In genomic region chr3:144399358-144400096, GRCm38 (mm10) we compare ENCODE assay signal across 8 mouse cellular contexts.
A peak's percentile ranks its signal among the peaks of the same experiment; 100 is the strongest.
DNase-seq lines count a peak whose midpoint lies in the region; ATAC-seq and TF ChIP-seq lines count a peak whose summit lies in the region.

No protein-coding gene starts in this region.

- DNase-seq in heart, postnatal 10 days: peak; percentile 84 to 93
- DNase-seq in kidney, postnatal 4 days: peak; percentile 95 to 96

- no peaks in the 10 kb centered on the region for H3K36me3 ChIP-seq in E14TG2a.4 (ENCODE audit: insufficient read depth, low read length)
- no peaks in the 10 kb centered on the region for H3K36me3 ChIP-seq in forebrain, embryonic 13.5 days (ENCODE audit: poor library complexity, severe bottlenecking)
- H3K36me3 ChIP-seq in liver, embryonic 15.5 days (replicated peaks): no peaks in the 10 kb centered on the region
- H3K36me3 ChIP-seq in neural tube, embryonic 14.5 days (ENCODE audit: control insufficient read depth, insufficient read depth, low read length): no peaks in the 10 kb centered on the region
- no peaks in the 10 kb centered on the region for H3K36me3 ChIP-seq in testis, adult 2 months (ENCODE audit: control insufficient read depth, insufficient read depth, low read length)

- H3K4me2 ChIP-seq in forebrain, embryonic 13.5 days: peak overlapping the region; percentile 62
- peak overlapping the region; percentile 16; the same call in 1 of the 2 replicates for H3K4me2 ChIP-seq in liver, embryonic 15.5 days
- H3K4me2 ChIP-seq in neural tube, embryonic 14.5 days (ENCODE audit: low read depth, low read length): peak overlapping the region; percentile 47

- H3K4me3 ChIP-seq in E14TG2a.4 (replicated peaks; ENCODE audit: low read length): peak overlapping the region; percentile 35
- H3K4me3 ChIP-seq in forebrain, embryonic 13.5 days: peak overlapping the region; percentile 33
- no peak overlapping the region for H3K4me3 ChIP-seq in liver, embryonic 15.5 days (replicated peaks)
- peak overlapping the region; percentile 13; the same call in 1 of the 2 replicates for H3K4me3 ChIP-seq in neural tube, embryonic 14.5 days (ENCODE audit: low read depth, low read length)
- H3K4me3 ChIP-seq in testis, adult 2 months (ENCODE audit: control insufficient read depth, low read depth, low read length): peak overlapping the region; percentile 1; the same call in 1 of the 2 replicates

- no peak for TF ChIP-seq POLR2A in testis, adult 2 months (IDR thresholded peaks at IDR 0.05; ENCODE audit: control insufficient read depth, low read depth, low read length)

- H3K27me3 ChIP-seq in E14TG2a.4 (ENCODE audit: insufficient read depth, low read length): peaks cover 46% of the 10 kb centered on the region
- 0 out of 2 replicates have a peak, but pooled peaks cover 6% of the 10 kb centered on the region for H3K27me3 ChIP-seq in forebrain, embryonic 13.5 days
- H3K27me3 ChIP-seq in liver, embryonic 15.5 days: no peaks in the 10 kb centered on the region
- H3K27me3 ChIP-seq in neural tube, embryonic 14.5 days (ENCODE audit: control insufficient read depth, insufficient read depth, low read length): no peaks in the 10 kb centered on the region
- H3K27me3 ChIP-seq in testis, adult 2 months (ENCODE audit: control insufficient read depth, insufficient read depth, low read length): no peaks in the 10 kb centered on the region

- H3K9me3 ChIP-seq in E14TG2a.4 (ENCODE audit: low read length): no peaks in the 10 kb centered on the region
- H3K9me3 ChIP-seq in forebrain, embryonic 13.5 days (replicated peaks): no peaks in the 10 kb centered on the region
- no peaks in the 10 kb centered on the region for H3K9me3 ChIP-seq in liver, embryonic 15.5 days (replicated peaks)
- H3K9me3 ChIP-seq in neural tube, embryonic 14.5 days (ENCODE audit: control insufficient read depth, low read length): no peaks in the 10 kb centered on the region

- intact Hi-C loops in heart, postnatal 10 days (cut with DNase I): no loop called here

- peak; percentile 71 for ATAC-seq in cerebellum, adult (ENCODE audit: insufficient number of reproducible peaks, low FRiP score, low TSS enrichment)
- ATAC-seq in forebrain, embryonic 13.5 days: peak; percentile 81
- ATAC-seq in liver, embryonic 15.5 days (ENCODE audit: insufficient read depth): peak; percentile 32; the same call in 1 of the 2 replicates
- ATAC-seq in neural tube, embryonic 14.5 days (ENCODE audit: low read depth): peak; percentile 88

- TF ChIP-seq CTCF in E14TG2a.4 (conservative IDR thresholded peaks at IDR 0.05; ENCODE audit: low read length): peak; percentile 61
- TF ChIP-seq CTCF in testis, adult 2 months (IDR thresholded peaks at IDR 0.05; ENCODE audit: control insufficient read depth, insufficient read depth, insufficient replicate concordance, low read depth, low read length): peak; percentile 84; the same call in 1 of the 2 replicates

- WGBS in forebrain, embryonic 13.5 days: 25% methylated on average over 21 of the region's 21 CpGs
- WGBS in liver, embryonic 15.5 days (ENCODE audit: insufficient replicate concordance): 39% methylated on average over 21 of the region's 21 CpGs
- WGBS in neural tube, embryonic 14.5 days: 31% methylated on average over 21 of the region's 21 CpGs

- H3K9ac ChIP-seq in forebrain, embryonic 13.5 days: peak overlapping the region; percentile 63
- no peak overlapping the region for H3K9ac ChIP-seq in liver, embryonic 15.5 days
- H3K9ac ChIP-seq in neural tube, embryonic 14.5 days (replicated peaks; ENCODE audit: low read depth, low read length): peak overlapping the region; percentile 18; the same call in 1 of the 2 replicates

- H3K27ac ChIP-seq in forebrain, embryonic 13.5 days: no peak overlapping the region
- no peak overlapping the region for H3K27ac ChIP-seq in liver, embryonic 15.5 days (replicated peaks)
- no peak overlapping the region for H3K27ac ChIP-seq in neural tube, embryonic 14.5 days (ENCODE audit: low read depth, low read length)
- H3K27ac ChIP-seq in testis, adult 2 months (ENCODE audit: control insufficient read depth, insufficient read depth, low read depth, low read length): no peak overlapping the region

- H3K4me1 ChIP-seq in E14TG2a.4 (replicated peaks; ENCODE audit: low read depth, low read length): peaks cover 33% of the 10 kb centered on the region
- H3K4me1 ChIP-seq in forebrain, embryonic 13.5 days: peaks cover 13% of the 10 kb centered on the region
- H3K4me1 ChIP-seq in liver, embryonic 15.5 days (replicated peaks): peaks cover 23% of the 10 kb centered on the region
- no peaks in the 10 kb centered on the region; the same call in 1 of the 2 replicates for H3K4me1 ChIP-seq in neural tube, embryonic 14.5 days (ENCODE audit: control insufficient read depth, insufficient read depth, low read length)
- peaks cover 4% of the 10 kb centered on the region for H3K4me1 ChIP-seq in testis, adult 2 months (ENCODE audit: control insufficient read depth, insufficient read depth, low read length)

Comparison
In these comparisons a context has a peak if more than half of its experiments do, and no peak if none do; other contexts are left out.
1. ATAC-seq: peak in every context shown above with its lines; median percentile 88 in neural tube, embryonic 14.5 days; 81 in forebrain, embryonic 13.5 days; 71 in cerebellum, adult; 32 in liver, embryonic 15.5 days.